Mouse (Mus musculus) small intestine, adult 2 months (tissue): ENCODE measurements around the gene Csmd2.

Experiments
- CTCF ChIP-seq: fragments of 200-500 bp; IDR thresholded peaks from 2 replicates; pipeline ENCODE4 v1.5.1; 2012; ENCODE audit warnings: low read depth, mild to moderate bottlenecking, control low read depth, inconsistent platforms, low read length, moderate library complexity, mixed read lengths; ENCODE audit not compliant: insufficient replicate concordance, insufficient read length; ENCODE audit errors: extremely low read depth
- POLR2A ChIP-seq: fragments of 200-500 bp; IDR thresholded peaks from 2 replicates; pipeline ENCODE4 v1.6.1; 2012; ENCODE audit warnings: low read depth, mild to moderate bottlenecking, control low read depth, inconsistent platforms, low read length, moderate library complexity

GRCm38 (mm10) chr4:128248676-128249075, 261.0 kb downstream of the Csmd2 start:
- TF ChIP-seq CTCF (no peak), POLR2A (no peak)
